In the genomic region with DNA sequence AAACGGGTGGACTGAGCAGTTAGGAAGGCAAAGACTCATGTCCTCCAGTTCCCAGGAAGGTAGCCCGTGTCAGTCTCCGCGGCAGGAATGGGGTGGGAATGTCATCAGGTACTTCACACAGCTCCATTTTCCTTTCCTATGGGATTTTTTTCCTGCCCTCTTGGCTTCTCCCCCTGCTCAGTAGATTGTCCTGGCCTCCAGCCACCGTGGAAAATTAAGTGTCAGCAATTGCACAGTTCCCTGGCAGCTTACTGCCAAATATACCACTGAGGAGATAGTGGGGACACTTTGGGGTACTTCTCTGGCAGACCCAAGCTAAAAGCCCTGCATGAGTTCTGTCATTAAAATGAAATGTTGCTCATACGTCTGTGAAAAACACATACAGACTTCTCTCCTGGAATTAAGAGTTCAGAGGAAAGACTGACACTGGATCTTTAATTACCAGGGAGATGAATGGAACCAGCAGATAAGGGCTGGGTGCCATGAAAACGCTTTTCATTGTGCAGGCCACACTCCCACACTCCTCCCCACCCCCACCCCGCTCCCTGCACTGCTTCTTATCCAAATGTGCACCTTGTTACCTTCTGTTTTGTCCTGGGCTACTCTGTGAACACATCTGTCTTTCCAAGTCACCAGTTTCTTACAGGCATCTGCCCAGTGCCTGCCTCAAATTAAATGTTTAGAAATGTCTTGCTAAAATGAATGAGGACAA, we compare ENCODE assay signal across 12 mouse cellular contexts.
A peak's percentile ranks its signal among the peaks of the same experiment; 100 is the strongest.
DNase-seq lines count a peak whose midpoint lies in the region; ATAC-seq and TF ChIP-seq lines count a peak whose summit lies in the region.
"Had no signal": no experiment of that assay in that cellular context is flagged by ENCODE, and none has a peak within 500 bp of the region (broad histone marks: within the 10 kb centered on the region; RNA-seq: fewer than 3 reads in every experiment).

No protein-coding gene starts in this region.

- H3K9me3 ChIP-seq in forebrain, embryonic 15.5 days: no peaks in the 10 kb centered on the region
- H3K9me3 ChIP-seq in liver, postnatal 0 days (ENCODE audit: low read length): no peaks in the 10 kb centered on the region
- H3K9me3 ChIP-seq: limb, embryonic 13.5 days; megakaryocyte, embryonic 14.5 days had no signal

- H3K4me1 ChIP-seq in forebrain, embryonic 15.5 days: 0 out of 2 replicates have a peak, but pooled peaks cover 6% of the 10 kb centered on the region
- H3K4me1 ChIP-seq in liver, postnatal 0 days (ENCODE audit: insufficient read depth): no peaks in the 10 kb centered on the region
- H3K4me1 ChIP-seq: megakaryocyte, embryonic 14.5 days had no signal

- no peaks in the 10 kb centered on the region for H3K36me3 ChIP-seq in forebrain, embryonic 15.5 days
- no peaks in the 10 kb centered on the region for H3K36me3 ChIP-seq in liver, postnatal 0 days (replicated peaks; ENCODE audit: insufficient read depth, low read length)
- H3K36me3 ChIP-seq: limb, embryonic 13.5 days had no signal

- H3K4me2 ChIP-seq in forebrain, embryonic 15.5 days (replicated peaks): no peak overlapping the region
- H3K4me2 ChIP-seq in liver, postnatal 0 days (ENCODE audit: low read depth, low read length): no peak overlapping the region
- H3K4me2 ChIP-seq: limb, embryonic 13.5 days had no signal

- H3K9ac ChIP-seq in forebrain, embryonic 15.5 days (replicated peaks): no peak overlapping the region
- no peak overlapping the region for H3K9ac ChIP-seq in liver, postnatal 0 days (replicated peaks)
- H3K9ac ChIP-seq: limb, embryonic 13.5 days had no signal

- peak; percentile 45; the same call in 1 of the 2 replicates for TF ChIP-seq EP300 in liver, postnatal 0 days (IDR thresholded peaks at IDR 0.05; ENCODE audit: low read depth)

- H3K4me3 ChIP-seq in forebrain, embryonic 15.5 days: no peak overlapping the region
- no peak overlapping the region for H3K4me3 ChIP-seq in liver, postnatal 0 days (ENCODE audit: low read depth, low read length)
- H3K4me3 ChIP-seq: limb, embryonic 13.5 days; megakaryocyte, embryonic 14.5 days had no signal

- no peak overlapping the region for H3K27ac ChIP-seq in forebrain, embryonic 15.5 days (replicated peaks)
- no peak overlapping the region for H3K27ac ChIP-seq in liver, postnatal 0 days (ENCODE audit: low read depth)
- H3K27ac ChIP-seq: limb, embryonic 13.5 days had no signal

- 41% methylated on average over 8 of the region's 8 CpGs for WGBS in forebrain, embryonic 15.5 days
- WGBS in liver, postnatal 0 days (ENCODE audit: insufficient replicate concordance): 54% methylated on average over 8 of the region's 8 CpGs

- H3K27me3 ChIP-seq in forebrain, embryonic 15.5 days: no peaks in the 10 kb centered on the region
- H3K27me3 ChIP-seq in liver, postnatal 0 days (ENCODE audit: insufficient read depth, low read length): no peaks in the 10 kb centered on the region
- H3K27me3 ChIP-seq: limb, embryonic 13.5 days; megakaryocyte, embryonic 14.5 days had no signal

- intact Hi-C loops in left cerebral cortex, postnatal 4 days (cut with DNase I): no loop called here

- ATAC-seq in forebrain, embryonic 15.5 days (replicated peaks): 0 out of 2 replicates have a peak, but pooled peaks have one; percentile 41
- ATAC-seq in liver, postnatal 0 days: peak; percentile 86

- DNase-seq in adrenal gland, postnatal 10 days: peak; percentile 4
- no peak for DNase-seq in adrenal gland, adult 18-20 months (ENCODE audit: low spot score in 2 of 2)
- peak; percentile 34 for DNase-seq in left cerebral cortex, postnatal 4 days
- DNase-seq in left cerebral cortex, adult 18-20 months (ENCODE audit: low spot score in 2 of 2): no peak
- DNase-seq in liver, postnatal 0 days: peak; percentile 13
- no peak for DNase-seq in urinary bladder, adult 18-20 months (ENCODE audit: low spot score in 2 of 2)
- DNase-seq in spleen, postnatal 4 days (ENCODE audit: low spot score in 2 of 2): no peak
- DNase-seq: adrenal gland, adult 8-10 months; thymus, postnatal 4 days had no signal

- no peak for TF ChIP-seq CTCF in liver, postnatal 0 days (IDR thresholded peaks at IDR 0.05; ENCODE audit: low read depth)

Comparison
In these comparisons a context has a peak if more than half of its experiments do, and no peak if none do; other contexts are left out.
1. DNase-seq: peak in adrenal gland, postnatal 10 days (single experiment), left cerebral cortex, postnatal 4 days (single experiment) and liver, postnatal 0 days (single experiment); none in adrenal gland, adult 18-20 months (0 of 2), left cerebral cortex, adult 18-20 months (0 of 2), urinary bladder, adult 18-20 months (0 of 2) and spleen, postnatal 4 days (0 of 2).